Mouse (Mus musculus) thymus, adult 2 months (tissue): Measurements from ENCODE around the gene Gm5737.

Experiments used
- CTCF ChIP-seq: fragments of 200-500 bp; IDR thresholded peaks from 2 replicates; pipeline ENCODE4 v1.5.1; 2012; ENCODE audit warnings: mild to moderate bottlenecking, control low read depth, low read length, moderate library complexity, borderline replicate concordance; ENCODE audit not compliant: control insufficient read depth, poor library complexity, insufficient read depth; ENCODE audit errors: extremely low read depth
- POLR2A ChIP-seq: fragments of 200-500 bp; IDR thresholded peaks from 2 replicates; pipeline ENCODE4 v1.6.1; 2012; ENCODE audit warnings: mild to moderate bottlenecking, low read length, control low read depth, moderate library complexity; ENCODE audit not compliant: control insufficient read depth, poor library complexity, insufficient read depth; ENCODE audit errors: extremely low read depth

DNA sequence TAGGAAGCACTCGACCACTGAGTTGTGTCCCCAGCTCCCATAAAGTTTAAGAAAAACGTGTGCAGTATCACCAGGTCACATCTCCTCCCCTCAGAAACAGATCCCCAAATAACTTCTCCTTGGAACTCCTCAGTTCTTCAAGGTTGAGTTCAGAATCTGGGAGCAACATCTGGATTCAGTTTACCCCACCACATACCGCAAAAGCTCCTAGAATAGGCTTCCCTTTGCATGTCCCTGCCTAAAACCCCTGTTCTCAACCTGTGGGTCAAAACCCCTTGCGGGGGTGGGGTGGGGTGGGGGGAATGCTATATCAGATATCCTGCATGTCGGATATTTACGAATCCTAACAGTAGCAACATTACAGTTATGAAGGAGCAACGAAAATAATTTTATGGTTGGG is 50.5 kb downstream of the Gm5737 start:
- TF ChIP-seq CTCF: no peak
- no peak for TF ChIP-seq POLR2A
